Mouse (Mus musculus) midbrain, postnatal 0 days (tissue): ENCODE measurements around the gene Mmel1. TPM values are rescaled to one million over a fixed set of nuclear protein-coding genes. Genes with fewer than 3 reads are reported as not detected.

ENCODE experiments used
- ATAC-seq: fragments of 200-750 bp; cut with Nextera tagmentation; 2 replicates; pipeline ENCODE4 v1.8.0; 2017; ENCODE audit warnings: moderate number of reproducible peaks, mild to moderate bottlenecking, moderate TSS enrichment, moderate library complexity; ENCODE audit not compliant: low FRiP score
- DNase-seq: peaks from one replicate; pipeline ENCODE4 v3.0.0-alpha.2; 2015; ENCODE audit warnings: low spot score
- H3K27ac ChIP-seq: fragments of 300-500 bp; sonication (generic); 2 replicates; pipeline ENCODE4 v1.5.1; 2014; ENCODE audit warnings: low read depth, mild to moderate bottlenecking, low read length, mixed read lengths
- H3K27me3 ChIP-seq: fragments of 300-500 bp; sonication (generic); 2 replicates; pipeline ENCODE4 v1.6.1; 2014; ENCODE audit warnings: low read length, control low read depth, mixed read lengths; ENCODE audit not compliant: insufficient read depth
- H3K36me3 ChIP-seq: fragments of 300-500 bp; sonication (generic); 2 replicates; pipeline ENCODE4 v1.6.1; 2014; ENCODE audit warnings: low read length, control low read depth, mixed read lengths; ENCODE audit not compliant: insufficient read depth
- H3K4me1 ChIP-seq: fragments of 300-500 bp; sonication (generic); 2 replicates; pipeline ENCODE4 v1.6.1; 2014; ENCODE audit warnings: mild to moderate bottlenecking, control low read depth, antibody characterized with exemption, low read length, mixed read lengths; ENCODE audit not compliant: insufficient read depth
- H3K4me2 ChIP-seq: fragments of 300-500 bp; sonication (generic); 2 replicates; pipeline ENCODE4 v1.6.1; 2014; ENCODE audit warnings: low read depth, mild to moderate bottlenecking, low read length, mixed read lengths; ENCODE audit not compliant: poor library complexity, severe bottlenecking
- H3K4me3 ChIP-seq: fragments of 300-500 bp; sonication (generic); 2 replicates; pipeline ENCODE4 v1.5.1; 2014; ENCODE audit warnings: low read depth, mild to moderate bottlenecking, low read length, moderate library complexity
- H3K9ac ChIP-seq: fragments of 300-500 bp; sonication (generic); replicated peaks from 2 replicates; pipeline ENCODE4 v1.6.1; 2014; ENCODE audit warnings: mild to moderate bottlenecking, low read length, moderate library complexity, mixed read lengths; ENCODE audit not compliant: poor library complexity, severe bottlenecking
- H3K9me3 ChIP-seq: fragments of 300-500 bp; sonication (generic); 2 replicates; pipeline ENCODE4 v1.6.1; 2016; ENCODE audit warnings: low read length, control low read depth
- CTCF ChIP-seq: IDR thresholded peaks from 2 replicates; pipeline ENCODE4 v1.5.1; 2016; ENCODE audit warnings: antibody characterized with exemption, mild to moderate bottlenecking
- WGBS: fragments of 180-500 bp; shearing (Covaris S2); extraction: QIAGEN DNeasy Blood & Tissue Kit; methylation state at CpG from one replicate; pipeline ENCODE4 v1.1.7; 2014; 5-methylcytosine and 5-hydroxymethylcytosine counted together
- polyA plus RNA-seq: library from polyadenylated mRNA; unstranded; fragments of >200 nt; fragmentation: Nextera tagmentation; extraction: Ambion mirVana; gene quantifications from 2 replicates; pipeline ENCODE4 v1.2.1, GENCODE M21; 2015
- total RNA-seq: library from RNA; depleted of rRNA; stranded (reverse); fragments of >200 nt; gene quantifications from 2 replicates; pipeline ENCODE4 v1.2.3, GENCODE M21; 2014

Gene Mmel1
- total and polyA plus RNA-seq, 2 experiments from 2014 or later = 0.82 to 0.89 TPM

- no peak for TF ChIP-seq CTCF
- no peaks in the 10 kb centered on the region for H3K9me3 ChIP-seq
- DNase-seq = no peak
- ATAC-seq = no peak
- H3K4me1 ChIP-seq = 0 out of 2 replicates have a peak, but pooled peaks cover 5% of the 10 kb centered on the region
- no peaks in the 10 kb centered on the region for H3K27me3 ChIP-seq
- no peak overlapping the region for H3K27ac ChIP-seq
- WGBS = 27% methylated on average over 12 of the region's 14 CpGs
- H3K4me2 ChIP-seq = no peak overlapping the region
- H3K4me3 ChIP-seq = no peak overlapping the region
- H3K9ac ChIP-seq = no peak overlapping the region
- H3K36me3 ChIP-seq = no peaks in the 10 kb centered on the region
Measured at GRCm38 (mm10) chr4:154882014-154882659, 12.8 kb downstream of the Mmel1 start.

GRCm38 (mm10) chr4:154885416-154885815, 16.0 kb downstream of the Mmel1 start:
- ATAC-seq = no peak
- Histone ChIP-seq H3K27me3 (no peaks in the 10 kb centered on the region), H3K9ac (no peak overlapping the region), H3K4me1 (no peaks in the 10 kb centered on the region), H3K9me3 (no peaks in the 10 kb centered on the region), H3K4me2 (no peak overlapping the region), H3K36me3 (no peaks in the 10 kb centered on the region), H3K4me3 (no peak overlapping the region), H3K27ac (no peak overlapping the region)
- WGBS = 88% methylated on average over 11 of the region's 11 CpGs
- no peak for DNase-seq
- no peak for TF ChIP-seq CTCF

GRCm38 (mm10) chr4:154886876-154887592, 17.6 kb downstream of the Mmel1 start:
- ATAC-seq (no peak), DNase-seq (peak; percentile 75)
- H3K27me3 ChIP-seq = no peaks in the 10 kb centered on the region
- H3K27ac ChIP-seq = no peak overlapping the region
- H3K36me3 ChIP-seq = no peaks in the 10 kb centered on the region
- no peak overlapping the region for H3K9ac ChIP-seq
- H3K4me2 ChIP-seq = no peak overlapping the region
- WGBS = 60% methylated on average over 13 of the region's 13 CpGs
- TF ChIP-seq CTCF = no peak
- no peaks in the 10 kb centered on the region for H3K9me3 ChIP-seq
- no peak overlapping the region for H3K4me3 ChIP-seq
- H3K4me1 ChIP-seq = no peaks in the 10 kb centered on the region

- DNase-seq (no peak), ATAC-seq (no peak)
- Histone ChIP-seq H3K4me3 (no peak overlapping the region), H3K9me3 (no peaks in the 10 kb centered on the region), H3K4me2 (no peak overlapping the region), H3K27me3 (no peaks in the 10 kb centered on the region), H3K9ac (no peak overlapping the region), H3K27ac (no peak overlapping the region), H3K36me3 (no peaks in the 10 kb centered on the region), H3K4me1 (no peaks in the 10 kb centered on the region)
- TF ChIP-seq CTCF = no peak
- 83% methylated on average over 15 of the region's 15 CpGs for WGBS
Measured at GRCm38 (mm10) chr4:154887593-154888250, 18.3 kb downstream of the Mmel1 start.

- H3K36me3 ChIP-seq = no peaks in the 10 kb centered on the region
- no peak for TF ChIP-seq CTCF
- 93% methylated on average over 14 of the region's 14 CpGs for WGBS
- no peaks in the 10 kb centered on the region for H3K9me3 ChIP-seq
- H3K4me1 ChIP-seq = no peaks in the 10 kb centered on the region
- no peak overlapping the region for H3K9ac ChIP-seq
- no peak for DNase-seq
- no peak overlapping the region for H3K27ac ChIP-seq
- no peaks in the 10 kb centered on the region for H3K27me3 ChIP-seq
- no peak overlapping the region for H3K4me2 ChIP-seq
- H3K4me3 ChIP-seq = no peak overlapping the region
- no peak for ATAC-seq
Measured at GRCm38 (mm10) chr4:154890887-154891286, 21.5 kb downstream of the Mmel1 start.

GRCm38 (mm10) chr4:154895549-154895948, 26.2 kb downstream of the Mmel1 start:
- DNase-seq (no peak), ATAC-seq (no peak)
- Histone ChIP-seq H3K27me3 (no peaks in the 10 kb centered on the region), H3K36me3 (no peaks in the 10 kb centered on the region), H3K9ac (no peak overlapping the region), H3K27ac (no peak overlapping the region), H3K4me1 (peaks cover 16% of the 10 kb centered on the region), H3K4me2 (no peak overlapping the region), H3K4me3 (no peak overlapping the region), H3K9me3 (no peaks in the 10 kb centered on the region)
- no peak for TF ChIP-seq CTCF
- 82% methylated on average over 5 of the region's 5 CpGs for WGBS
